Mouse (Mus musculus) layer of hippocampus, postnatal 25 days (tissue): ENCODE measurements at regions not wholly inside any gene's neighbourhood (a gene's known extent, or its start where the extent isn't known, plus 50 kb on each side); places are given as distances from the start of the nearest gene placed in this dataset.
A peak's percentile ranks its signal among the peaks of the same experiment; 100 is the strongest.

Experiments used
- DNase-seq, 2 experiments: peaks; one replicate each; pipeline ENCODE4 v3.0.0; 2022; ENCODE audit warnings: mixed read lengths in 2 of 2, low spot score in 1 of 2; ENCODE audit errors: extremely low spot score in 1 of 2

GRCm38 (mm10) chr17:87501098-87501497 is 54.4 kb upstream of the Calm2 start:
- DNase-seq: no peak

GRCm38 (mm10) chr17:87501687-87502387 is 55.1 kb upstream of the Calm2 start:
- DNase-seq: peak; percentile 31 to 32

- no peak for DNase-seq
Observed at GRCm38 (mm10) chr17:87502388-87503369, 55.9 kb upstream of the Calm2 start.

GRCm38 (mm10) chr17:87503491-87503890 is 56.8 kb upstream of the Calm2 start:
- no peak for DNase-seq

- no peak for DNase-seq
Observed at GRCm38 (mm10) chr17:87504960-87505681, 58.4 kb upstream of the Calm2 start.

- DNase-seq: no peak
Observed at GRCm38 (mm10) chr17:87507848-87508247, 61.1 kb upstream of the Calm2 start.

- DNase-seq: no peak
Observed at GRCm38 (mm10) chr17:87508582-87509253, 62.0 kb upstream of the Calm2 start.

GRCm38 (mm10) chr17:87512000-87512611 is 65.4 kb upstream of the Calm2 start:
- DNase-seq: no peak

- no peak for DNase-seq
Observed at GRCm38 (mm10) chr17:87513822-87514221, 67.1 kb upstream of the Calm2 start.

- DNase-seq: no peak
Observed at GRCm38 (mm10) chr17:87514366-87515126, 67.8 kb upstream of the Calm2 start.

GRCm38 (mm10) chr17:87517258-87517657 is 70.5 kb upstream of the Calm2 start:
- DNase-seq: no peak

GRCm38 (mm10) chr17:87519454-87519853 is 72.7 kb upstream of the Calm2 start:
- no peak for DNase-seq

GRCm38 (mm10) chr17:87520841-87521240 is 74.1 kb upstream of the Calm2 start:
- DNase-seq: no peak

GRCm38 (mm10) chr17:87521622-87522151 is 75.0 kb upstream of the Calm2 start:
- DNase-seq: no peak

- no peak for DNase-seq
Observed at GRCm38 (mm10) chr17:87522500-87523091, 75.9 kb upstream of the Calm2 start.

- no peak for DNase-seq
Observed at GRCm38 (mm10) chr17:87523643-87524042, 76.9 kb upstream of the Calm2 start.

- DNase-seq: no peak
Observed at GRCm38 (mm10) chr17:87527174-87527573, 80.4 kb upstream of the Calm2 start.

- peak; percentile 94 to 97 for DNase-seq
Observed at GRCm38 (mm10) chr17:87530162-87530817, 83.6 kb upstream of the Calm2 start.
